Mouse (Mus musculus) bone marrow macrophage, adult 2 months (primary cell): ENCODE measurements around the gene Tmem182.

Experiments used
- CTCF ChIP-seq: IDR thresholded peaks from 2 replicates; pipeline ENCODE4 v1.5.1; 2012; ENCODE audit warnings: low read depth, mild to moderate bottlenecking, low read length, moderate library complexity
- POLR2A ChIP-seq: IDR thresholded peaks from 2 replicates; pipeline ENCODE4 v1.6.1; 2012; ENCODE audit warnings: mild to moderate bottlenecking, low read depth, low read length, borderline replicate concordance

DNA sequence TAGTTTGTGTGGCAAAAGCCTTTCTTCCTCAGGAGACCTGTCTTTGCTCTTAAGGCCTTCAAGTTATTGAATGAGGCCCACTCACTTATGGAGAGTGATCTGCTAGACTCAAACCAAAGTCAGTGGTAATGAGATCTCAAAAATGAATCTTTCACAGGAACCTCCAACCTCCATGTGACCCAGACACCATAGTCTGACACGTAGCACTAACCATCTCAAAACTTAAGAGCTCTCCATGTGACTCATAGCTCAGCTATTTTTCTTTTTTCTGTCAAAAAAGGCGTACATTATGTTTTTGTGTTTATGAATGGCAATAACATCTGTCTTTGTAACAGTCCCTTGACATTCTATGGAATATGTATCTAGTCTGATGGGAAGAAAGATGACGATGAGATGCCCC lies 3.2 kb downstream of the Tmem182 start:
- TF ChIP-seq POLR2A (no peak), CTCF (no peak)
